Mouse (Mus musculus): ENCODE data around the gene Stx5a. TPM values are rescaled to one million over a fixed set of nuclear protein-coding genes. Genes with fewer than 3 reads are reported as not detected.

The Stx5a gene
- total RNA-seq, 4 experiments from 2014 or later, result 20.9 to 27.3 (median 25.4) TPM

DNA sequence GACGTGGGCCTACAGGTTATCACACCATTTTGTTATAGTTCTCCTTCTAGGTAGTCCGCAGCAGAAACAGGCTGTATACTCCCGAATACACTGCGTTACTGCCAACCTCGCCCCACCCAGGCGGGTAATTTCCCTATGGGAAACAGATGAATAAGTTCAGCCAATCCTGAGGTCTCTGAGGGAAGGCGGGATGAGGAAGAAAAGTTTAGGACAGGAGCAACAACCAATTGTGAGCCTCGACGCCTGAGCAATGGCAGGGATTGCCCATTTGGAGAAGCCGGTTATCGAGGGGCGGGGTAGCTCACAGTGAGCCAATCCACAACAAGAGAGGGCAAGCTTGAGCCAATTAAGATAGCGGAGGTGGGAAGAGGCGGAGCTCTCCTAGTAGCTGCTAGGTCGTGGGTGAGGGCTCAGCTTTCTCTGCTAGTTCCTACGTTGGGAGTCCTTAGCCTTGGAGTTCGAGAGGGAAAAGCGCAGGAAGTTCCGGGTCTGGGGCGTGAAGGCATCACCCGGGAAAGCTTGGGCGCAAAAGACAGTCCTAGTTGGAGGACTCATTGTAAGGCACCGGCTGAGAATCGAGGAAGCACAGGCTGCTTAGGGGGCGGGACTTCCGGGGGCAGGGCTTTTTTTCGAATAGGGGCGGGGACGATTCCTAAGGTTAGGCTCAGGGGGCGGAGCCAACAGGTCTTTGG, 61.1 kb downstream of the Stx5a start, which contains the start of gene Zbtb3:
Gene Zbtb3, plus strand, starts transcription at position 426 of the 692 bp plus-strand sequence.
- peak; percentile 98 for DNase-seq (ENCODE audit: low spot score)

DNA sequence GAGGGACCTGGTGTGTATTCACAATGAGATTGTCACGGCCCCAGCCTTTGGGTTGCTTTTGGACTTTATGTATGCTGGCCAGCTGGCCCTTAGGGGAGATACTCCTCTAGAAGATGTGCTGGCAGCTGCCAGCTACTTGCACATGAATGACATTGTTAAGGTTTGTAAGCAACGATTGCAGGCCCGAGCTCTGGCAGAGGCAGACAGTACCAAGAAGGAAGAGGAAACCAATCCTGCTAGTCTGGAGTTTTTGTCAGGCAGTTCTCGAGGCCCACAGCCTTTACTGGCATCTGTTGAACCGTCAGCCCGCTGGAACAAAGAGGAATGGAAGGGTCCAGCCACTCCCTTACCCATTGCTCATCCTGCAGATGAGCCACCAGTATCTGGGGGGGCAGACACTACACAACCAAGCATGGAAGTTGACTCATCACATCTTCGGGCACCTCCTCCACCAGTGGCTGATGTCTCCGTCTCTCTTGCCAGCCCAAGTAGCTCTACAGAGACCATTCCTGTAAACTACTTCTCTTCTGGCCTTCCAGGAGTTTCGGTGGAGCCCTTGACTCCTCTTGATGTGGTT, 62.1 kb downstream of the Stx5a start:
- DNase-seq (ENCODE audit: low spot score), result no peak

DNA sequence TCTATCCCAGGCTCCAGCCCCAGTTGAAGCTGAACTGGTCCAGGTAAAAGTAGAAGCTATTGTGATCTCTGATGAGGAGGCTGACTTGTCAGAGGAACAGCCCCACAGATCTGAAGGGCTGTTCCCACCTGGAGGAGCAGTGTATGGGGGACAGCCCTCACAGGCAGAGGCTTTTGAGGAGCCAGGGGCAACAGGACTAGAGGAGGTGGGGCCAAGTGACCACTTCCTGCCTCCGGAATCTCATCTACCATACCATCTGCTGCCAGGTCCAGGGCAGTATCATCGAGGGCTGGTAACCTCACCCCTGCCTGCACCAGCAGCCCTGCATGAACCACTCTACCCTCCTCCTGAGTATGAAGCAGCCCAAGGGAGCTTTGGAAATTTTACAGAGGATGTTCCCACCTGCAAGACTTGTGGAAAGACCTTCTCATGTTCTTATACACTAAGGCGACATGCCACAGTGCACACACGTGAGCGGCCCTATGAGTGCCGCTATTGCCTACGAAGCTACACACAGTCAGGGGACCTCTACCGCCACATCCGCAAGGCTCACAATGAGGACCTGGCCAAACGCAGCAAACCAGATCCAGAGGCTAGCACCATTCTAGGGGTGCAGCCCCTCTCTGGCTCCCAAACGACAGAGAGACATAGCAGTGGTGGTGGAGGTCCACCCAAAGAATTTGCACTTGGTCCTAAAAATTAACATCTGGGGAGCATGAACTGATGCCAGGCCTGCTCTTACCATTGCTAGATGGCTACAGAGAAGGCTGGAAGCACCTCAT, 62.9 kb downstream of the Stx5a start:
- no peak for DNase-seq (ENCODE audit: low spot score)

Small RNAs within 50 kb of the gene (microRNA-seq; reads per million reads assigned to microRNA genes)
- not detected for gene Mir6992

Other genes with a start within 250 kb of the Stx5a start
- gene Slc22a8, start 150.2 kb upstream of the Stx5a start, total RNA-seq (2022), result under 1 TPM in 1 of 4 experiments, not detected in 3; 0.25 TPM
- not detected for gene Slc22a6, start 123.4 kb upstream of the Stx5a start, total RNA-seq (2022)
- under 1 TPM in 2 of 4 experiments, not detected in 2; 0.09 TPM for gene Chrm1, start 77.6 kb upstream of the Stx5a start, total RNA-seq (2022)
- 10 to 100 TPM; 39.5 to 43.6 (median 41.9) TPM for gene Slc3a2, start 18.0 kb upstream of the Stx5a start, total RNA-seq (2022)
- gene Wdr74, start 5.6 kb upstream of the Stx5a start, total RNA-seq (2022), result 10 to 100 TPM; 16.1 to 19.6 (median 17.5) TPM
- gene 1700092M07Rik, start 695 bp upstream of the Stx5a start, total RNA-seq (2022), result not detected
- gene Nxf1, start 15.7 kb downstream of the Stx5a start, total RNA-seq (2022), result 10 to 100 TPM; 30.3 to 42.0 (median 33.7) TPM
- 100 to 1,000 TPM; 111 to 137 (median 125) TPM for gene Tmem223, start 29.6 kb downstream of the Stx5a start, total RNA-seq (2022)
- gene Tmem179b, start 33.1 kb downstream of the Stx5a start, total RNA-seq (2022), result 10 to 100 TPM; 18.2 to 21.5 (median 19.5) TPM
- gene Taf6l, start 45.0 kb downstream of the Stx5a start, total RNA-seq (2022), result 1 to 10 TPM; 5.4 to 9.0 (median 7.7) TPM
- gene Polr2g, start 57.2 kb downstream of the Stx5a start, total RNA-seq (2022), result 10 to 100 TPM; 52.1 to 60.7 (median 55.4) TPM
- 1 to 10 TPM; 1.2 to 2.5 (median 1.5) TPM for gene Zbtb3, start 61.1 kb downstream of the Stx5a start, total RNA-seq (2022)
- gene Ttc9c, start 77.9 kb downstream of the Stx5a start, total RNA-seq (2022), result 10 to 100 TPM; 13.7 to 16.4 (median 14.9) TPM
- 10 to 100 TPM; 46.0 to 48.9 (median 46.9) TPM for gene Hnrnpul2, start 78.6 kb downstream of the Stx5a start, total RNA-seq (2022)
- under 1 TPM in 1 of 4 experiments, not detected in 3; 0.53 TPM for gene AC129217.1, start 88.4 kb downstream of the Stx5a start, total RNA-seq (2022)
- 10 to 100 TPM; 21.2 to 28.1 (median 24.2) TPM for gene Bscl2, start 96.1 kb downstream of the Stx5a start, total RNA-seq (2022)
- under 1 TPM in 1 of 4 experiments, not detected in 3; 0.22 TPM for gene Gng3, start 97.8 kb downstream of the Stx5a start, total RNA-seq (2022)
- 1 to 10 TPM; 3.4 to 4.7 (median 3.9) TPM for gene Lrrn4cl, start 109.4 kb downstream of the Stx5a start, total RNA-seq (2022)
- 100 to 1,000 TPM; 122 to 127 (median 125) TPM for gene Ubxn1, start 130.1 kb downstream of the Stx5a start, total RNA-seq (2022)
- gene Uqcc3, start 139.5 kb downstream of the Stx5a start, total RNA-seq (2022), result 10 to 100 TPM; 47.8 to 65.1 (median 52.0) TPM
- 1 to 10 TPM; 1.8 to 6.1 (median 4.4) TPM for gene Lbhd1, start 142.3 kb downstream of the Stx5a start, total RNA-seq (2022)
- gene Gm49403, start 142.5 kb downstream of the Stx5a start, total RNA-seq (2022), result not detected
- 10 to 100 TPM; 11.8 to 29.9 (median 21.1) TPM for gene 1810009A15Rik, start 147.4 kb downstream of the Stx5a start, total RNA-seq (2022)
- gene Gm49416, start 147.5 kb downstream of the Stx5a start, total RNA-seq (2022), result 1 to 10 TPM; 3.6 to 5.3 (median 4.6) TPM
- 10 to 100 TPM; 11.0 to 12.0 (median 11.2) TPM for gene Ints5, start 151.6 kb downstream of the Stx5a start, total RNA-seq (2022)
- gene Ganab, start 156.7 kb downstream of the Stx5a start, total RNA-seq (2022), result 10 to 100 TPM; 45.5 to 49.6 (median 47.2) TPM
- 10 to 100 TPM; 39.3 to 41.5 (median 40.6) TPM for gene B3gat3, start 179.0 kb downstream of the Stx5a start, total RNA-seq (2022)
- 10 to 100 TPM; 22.0 to 37.5 (median 28.1) TPM for gene Rom1, start 187.9 kb downstream of the Stx5a start, total RNA-seq (2022)
- gene Eml3, start 188.1 kb downstream of the Stx5a start, total RNA-seq (2022), result 1 to 10 TPM; 7.2 to 9.1 (median 7.5) TPM
- 10 to 100 TPM; 28.2 to 33.7 (median 30.4) TPM for gene Mta2, start 200.5 kb downstream of the Stx5a start, total RNA-seq (2022)
- 10 to 100 TPM in 1 of 4 experiments, 1 to 10 TPM in 3; 8.1 to 10.3 (median 8.6) TPM for gene Tut1, start 212.4 kb downstream of the Stx5a start, total RNA-seq (2022)
- 100 to 1,000 TPM; 209 to 232 (median 227) TPM for gene Eef1g, start 225.6 kb downstream of the Stx5a start, total RNA-seq (2022)
- 100 to 1,000 TPM; 332 to 446 (median 375) TPM for gene Ahnak, start 247.9 kb downstream of the Stx5a start, total RNA-seq (2022)

Measured in heart, adult 8-10 months (tissue).